Mouse (Mus musculus): ENCODE measurements around the gene Hes5.

- no peak for TF ChIP-seq CTCF (IDR thresholded peaks at IDR 0.05; ENCODE audit: borderline replicate concordance, extremely low read depth, insufficient read depth, insufficient read length)
- no peak for TF ChIP-seq POLR2A (IDR thresholded peaks at IDR 0.05; ENCODE audit: borderline replicate concordance, extremely low read depth, insufficient read depth, insufficient read length, poor library complexity, severe bottlenecking)
Measured at GRCm38 (mm10) chr4:154964581-154965235, 4.0 kb downstream of the Hes5 start.
